In the genomic region with DNA sequence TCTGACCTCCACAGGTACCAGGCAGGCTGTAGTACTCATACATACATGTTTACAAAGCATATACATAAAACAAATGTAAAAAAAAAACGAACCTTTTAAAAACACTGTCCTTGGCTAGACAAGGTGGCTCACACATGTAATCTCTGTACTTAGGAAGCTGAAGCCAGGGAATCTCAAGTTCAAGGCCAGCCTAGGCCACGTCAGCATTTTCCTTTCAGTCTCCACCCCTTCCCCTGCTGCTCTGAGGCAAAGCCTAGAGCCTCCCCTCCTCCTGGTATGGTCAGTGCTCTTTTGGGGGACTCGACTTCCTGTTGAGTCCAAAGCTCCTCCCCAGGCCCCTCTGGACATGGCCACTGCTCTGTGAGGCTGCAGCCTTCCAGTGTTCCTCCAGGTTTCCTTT, we compare ENCODE assay signal across 27 mouse cellular contexts. TPM values are rescaled to one million over a fixed set of nuclear protein-coding genes. Genes with fewer than 3 reads are reported as not detected.
DNase-seq lines count a peak whose midpoint lies in the region; ATAC-seq lines count a peak whose summit lies in the region.
"Had no signal": no experiment of that assay in that cellular context is flagged by ENCODE, and none has a peak within 500 bp of the region (broad histone marks: within the 10 kb centered on the region; RNA-seq: fewer than 3 reads in every experiment).

No protein-coding gene starts in this region.

- H3K4me1 ChIP-seq in heart, embryonic 12.5 days (replicated peaks): no peaks in the 10 kb centered on the region
- H3K4me1 ChIP-seq: forebrain, embryonic 10.5 days; forebrain, embryonic 13.5 days; heart, embryonic 10.5 days; hindbrain, embryonic 12.5 days; hindbrain, embryonic 15.5 days had no signal

- WGBS in heart, embryonic 12.5 days: 75% methylated on average over 3 of the region's 3 CpGs

- H3K36me3 ChIP-seq in heart, embryonic 12.5 days: peaks cover 100% of the 10 kb centered on the region

- ATAC-seq in heart, embryonic 12.5 days (ENCODE audit: insufficient number of reproducible peaks, low FRiP score): no peak
- ATAC-seq: CD4-positive, CD25-positive, alpha-beta regulatory T cell, adult 4 months; forebrain, embryonic 13.5 days; forebrain, embryonic 16.5 days; intestine, postnatal 0 days had no signal

- no peaks in the 10 kb centered on the region for H3K9me3 ChIP-seq in heart, embryonic 12.5 days (replicated peaks)
- H3K9me3 ChIP-seq: forebrain, embryonic 10.5 days; forebrain, embryonic 13.5 days; heart, embryonic 10.5 days; hindbrain, embryonic 12.5 days; hindbrain, embryonic 15.5 days had no signal

- no peak overlapping the region for H3K9ac ChIP-seq in heart, embryonic 12.5 days
- H3K9ac ChIP-seq: forebrain, embryonic 13.5 days; hindbrain, embryonic 12.5 days; hindbrain, embryonic 15.5 days had no signal

- no peak overlapping the region for H3K27ac ChIP-seq in heart, embryonic 12.5 days (ENCODE audit: poor library complexity, severe bottlenecking)
- H3K27ac ChIP-seq: forebrain, embryonic 10.5 days; forebrain, embryonic 13.5 days; heart, adult 2 months; heart, embryonic 10.5 days; hindbrain, embryonic 12.5 days; hindbrain, embryonic 15.5 days had no signal

- H3K4me3 ChIP-seq in heart, embryonic 12.5 days: no peak overlapping the region
- H3K4me3 ChIP-seq: forebrain, embryonic 10.5 days; forebrain, embryonic 13.5 days; heart, adult 2 months; heart, embryonic 10.5 days; hindbrain, embryonic 12.5 days; hindbrain, embryonic 15.5 days had no signal

- H3K4me2 ChIP-seq in heart, embryonic 12.5 days: no peak overlapping the region
- H3K4me2 ChIP-seq: forebrain, embryonic 13.5 days; hindbrain, embryonic 12.5 days; hindbrain, embryonic 15.5 days had no signal

- DNase-seq in adrenal gland, postnatal 10 days: peak; percentile 49
- no peak for DNase-seq in adrenal gland, adult 8-10 months
- DNase-seq in R1 (ENCODE audit: low read depth, low spot score): peak; percentile 36
- DNase-seq in adrenal gland, postnatal 25 days: peak; percentile 41
- no peak for DNase-seq in ovary, postnatal 14 days (ENCODE audit: low spot score)
- DNase-seq: cerebellum, adult 18-20 months; cerebellum, adult 9-10 months; cerebellum, postnatal 14 days; gastrocnemius, postnatal 10 days; gastrocnemius, postnatal 36 days; heart, adult 2 months had no signal

- no peaks in the 10 kb centered on the region for H3K27me3 ChIP-seq in heart, embryonic 12.5 days (replicated peaks)
- H3K27me3 ChIP-seq: forebrain, embryonic 13.5 days; hindbrain, embryonic 12.5 days; hindbrain, embryonic 15.5 days had no signal

RNA-seq across cellular contexts. Expression of gene Tcf25, which starts 13.5 kb away (rescaled TPM):
- 100 to 1,000 TPM; 177 TPM for total RNA-seq in adrenal gland, postnatal 10 days (2021)
- total RNA-seq in adrenal gland, adult 8-10 months (2022): 100 to 1,000 TPM; 223 to 301 (median 278) TPM
- total RNA-seq in adrenal gland, postnatal 25 days (2021): 203 and 237 TPM in 2 replicates
- 172 TPM in 2 replicates for polyA plus RNA-seq in heart, embryonic 12.5 days (2016; fragmentation: Nextera tagmentation; extraction: Ambion mirVana)

RNA-seq across cellular contexts. Expression of gene Mc1r, which starts 19.9 kb away (rescaled TPM):
- total RNA-seq in adrenal gland, postnatal 10 days (2021): not detected
- total RNA-seq in adrenal gland, adult 8-10 months (2022): under 1 TPM in 1 of 4 experiments, not detected in 3; 0.13 TPM
- not detected in 2 replicates for total RNA-seq in adrenal gland, postnatal 25 days (2021)
- not detected in 2 replicates for polyA plus RNA-seq in heart, embryonic 12.5 days (2016; fragmentation: Nextera tagmentation; extraction: Ambion mirVana)
- total RNA-seq: gastrocnemius, adult 18-20 months; gastrocnemius, postnatal 10 days; gastrocnemius, postnatal 36 days; heart, adult 2 months; heart, postnatal 25 days; hematopoietic stem cell, adult 5-6 weeks had no signal
- polyA plus RNA-seq: embryonic facial prominence, embryonic 11.5 days; heart, adult 2 months; heart, embryonic 10.5 days; heart, postnatal 0 days; intestine, embryonic 14.5 days; intestine, postnatal 0 days had no signal

RNA-seq across cellular contexts. Expression of gene Tubb3, which starts 24.2 kb away (rescaled TPM):
- total RNA-seq in adrenal gland, postnatal 10 days (2021): 10 to 100 TPM; 29.3 to 74.9 TPM
- 1 to 10 TPM; 2.9 to 9.7 (median 6.6) TPM for total RNA-seq in adrenal gland, adult 8-10 months (2022)
- total RNA-seq in adrenal gland, postnatal 25 days (2021): 1.7 and 2.8 TPM in 2 replicates
- 7.6 and 9.1 TPM in 2 replicates for polyA plus RNA-seq in heart, embryonic 12.5 days (2016; fragmentation: Nextera tagmentation; extraction: Ambion mirVana)
- total RNA-seq: gastrocnemius, adult 18-20 months; granulocyte monocyte progenitor cell, adult 5-6 weeks had no signal

RNA-seq across cellular contexts. Expression of gene Def8, which starts 36.3 kb away (rescaled TPM):
- total RNA-seq in adrenal gland, postnatal 10 days (2021): 10 to 100 TPM; 33.2 to 40.3 TPM
- total RNA-seq in adrenal gland, adult 8-10 months (2022): 10 to 100 TPM; 27.8 to 40.1 (median 34.2) TPM
- 19.1 and 29.4 TPM in 2 replicates for total RNA-seq in adrenal gland, postnatal 25 days (2021)
- polyA plus RNA-seq in heart, embryonic 12.5 days (2016; fragmentation: Nextera tagmentation; extraction: Ambion mirVana): 34.7 and 36.0 TPM in 2 replicates

RNA-seq across cellular contexts. Expression of gene Spire2, which starts 54.5 kb away (rescaled TPM):
- total RNA-seq in adrenal gland, postnatal 10 days (2021): 1 to 10 TPM; 2.0 to 2.5 TPM
- 1 to 10 TPM; 2.3 to 2.8 (median 2.4) TPM for total RNA-seq in adrenal gland, adult 8-10 months (2022)
- total RNA-seq in adrenal gland, postnatal 25 days (2021): 1.7 and 2.2 TPM in 2 replicates
- polyA plus RNA-seq in heart, embryonic 12.5 days (2016; fragmentation: Nextera tagmentation; extraction: Ambion mirVana): 2.8 and 3.4 TPM in 2 replicates
- total RNA-seq: granulocyte monocyte progenitor cell, adult 5-6 weeks had no signal
- polyA plus RNA-seq: CD4-positive, CD25-positive, alpha-beta regulatory T cell, adult 4 months had no signal

Comparison
In these comparisons a context has a peak if more than half of its experiments do, and no peak if none do; other contexts are left out.
1. DNase-seq: peak in adrenal gland, postnatal 10 days (single experiment), R1 (single experiment) and adrenal gland, postnatal 25 days (single experiment); none in adrenal gland, adult 8-10 months (single experiment) and ovary, postnatal 14 days (single experiment).